Mouse (Mus musculus) embryo, embryonic 11.5 days (tissue): ENCODE measurements around the gene Tmed4.
"Not testable (repeated sequence)": the region's sequence is repeated elsewhere in the genome, so short reads cannot be mapped to it uniquely, and the experiment has no call there.

Experiments used
- DNase-seq: peaks from one replicate; pipeline ENCODE4 v3.0.0-alpha.2; 2012; ENCODE audit warnings: low read depth, low spot score

The Tmed4 gene

GRCm38 (mm10) chr11:6273607-6274006, 1.1 kb downstream of the Tmed4 start:
- no peak for DNase-seq

- DNase-seq: peak; percentile 88
Observed at GRCm38 (mm10) chr11:6267320-6268254, 7.1 kb downstream of the Tmed4 start, which contains the start of gene Ddx56. Gene Ddx56, minus strand, starts transcription at chr11:6267772.

- DNase-seq: no peak
Observed at GRCm38 (mm10) chr11:6266621-6267020, 8.0 kb downstream of the Tmed4 start.

- peak; percentile 55 for DNase-seq
Observed at GRCm38 (mm10) chr11:6261434-6262082, 13.1 kb downstream of the Tmed4 start.

- DNase-seq: no peak
Observed at GRCm38 (mm10) chr11:6259413-6259812, 15.3 kb downstream of the Tmed4 start.

GRCm38 (mm10) chr11:6256490-6257072, 18.1 kb downstream of the Tmed4 start:
- DNase-seq: no peak

GRCm38 (mm10) chr11:6254602-6255001, 20.1 kb downstream of the Tmed4 start:
- DNase-seq: not testable (repeated sequence)

GRCm38 (mm10) chr11:6252824-6253223, 21.8 kb downstream of the Tmed4 start:
- DNase-seq: no peak

GRCm38 (mm10) chr11:6252248-6252647, 22.4 kb downstream of the Tmed4 start:
- no peak for DNase-seq

- DNase-seq: no peak
Observed at GRCm38 (mm10) chr11:6244707-6245106, 30.0 kb downstream of the Tmed4 start.

- DNase-seq: no peak
Observed at GRCm38 (mm10) chr11:6233025-6233424, 41.6 kb downstream of the Tmed4 start.

- no peak for DNase-seq
Observed at GRCm38 (mm10) chr11:6230012-6230411, 44.7 kb downstream of the Tmed4 start, which contains the start of gene Npc1l1. Gene Npc1l1, minus strand, starts transcription at chr11:6230143.

- DNase-seq: no peak
Observed at GRCm38 (mm10) chr11:6224541-6225229, 50.0 kb downstream of the Tmed4 start.

GRCm38 (mm10) chr11:6222187-6222586, 52.5 kb downstream of the Tmed4 start:
- DNase-seq: no peak
